Mouse (Mus musculus) heart, embryonic 15.5 days (tissue): Measurements from ENCODE around the gene Soga1. TPM values are rescaled to one million over a fixed set of nuclear protein-coding genes. Genes with fewer than 3 reads are reported as not detected.

Source experiments
- ATAC-seq: fragments of 200-750 bp; cut with Nextera tagmentation; replicated peaks from 2 replicates; pipeline ENCODE4 v1.8.0; 2017; ENCODE audit warnings: low read depth, moderate TSS enrichment; ENCODE audit not compliant: insufficient number of reproducible peaks, insufficient read depth, low FRiP score
- H3K27ac ChIP-seq: fragments of 300-500 bp; sonication (generic); 2 replicates; pipeline ENCODE4 v1.5.1; 2015; ENCODE audit warnings: mild to moderate bottlenecking, inconsistent platforms
- H3K27me3 ChIP-seq: fragments of 300-500 bp; sonication (generic); 2 replicates; pipeline ENCODE4 v1.6.1; 2015; ENCODE audit warnings: inconsistent platforms
- H3K36me3 ChIP-seq: fragments of 300-500 bp; sonication (generic); 2 replicates; pipeline ENCODE4 v1.6.1; 2015; ENCODE audit warnings: mild to moderate bottlenecking, inconsistent platforms
- H3K4me1 ChIP-seq: fragments of 300-500 bp; sonication (generic); replicated peaks from 2 replicates; pipeline ENCODE4 v1.6.1; 2015; ENCODE audit warnings: inconsistent platforms
- H3K4me2 ChIP-seq: fragments of 300-500 bp; sonication (generic); 2 replicates; pipeline ENCODE4 v1.6.1; 2015; ENCODE audit warnings: inconsistent platforms, mild to moderate bottlenecking, moderate library complexity
- H3K4me3 ChIP-seq: fragments of 300-500 bp; sonication (generic); 2 replicates; pipeline ENCODE4 v1.5.1; 2015; ENCODE audit warnings: mild to moderate bottlenecking, inconsistent platforms
- H3K9ac ChIP-seq: fragments of 300-500 bp; sonication (generic); 2 replicates; pipeline ENCODE4 v1.6.1; 2015; ENCODE audit warnings: mild to moderate bottlenecking, inconsistent platforms
- H3K9me3 ChIP-seq: fragments of 300-500 bp; sonication (generic); replicated peaks from 2 replicates; pipeline ENCODE4 v1.6.1; 2016; ENCODE audit warnings: inconsistent platforms
- WGBS: fragments of 180-500 bp; shearing (Covaris S2); methylation state at CpG from one replicate; pipeline ENCODE4 v1.1.7; 2015; ENCODE audit warnings: mixed read lengths; 5-methylcytosine and 5-hydroxymethylcytosine counted together
- polyA plus RNA-seq: library from polyadenylated mRNA; unstranded; fragments of >200 nt; fragmentation: Nextera tagmentation; extraction: Ambion mirVana; gene quantifications from 2 replicates; pipeline ENCODE4 v1.2.1, GENCODE M21; 2015

Gene Soga1
- polyA plus RNA-seq, 1 experiment from 2014 or later = 1.7 TPM

DNA sequence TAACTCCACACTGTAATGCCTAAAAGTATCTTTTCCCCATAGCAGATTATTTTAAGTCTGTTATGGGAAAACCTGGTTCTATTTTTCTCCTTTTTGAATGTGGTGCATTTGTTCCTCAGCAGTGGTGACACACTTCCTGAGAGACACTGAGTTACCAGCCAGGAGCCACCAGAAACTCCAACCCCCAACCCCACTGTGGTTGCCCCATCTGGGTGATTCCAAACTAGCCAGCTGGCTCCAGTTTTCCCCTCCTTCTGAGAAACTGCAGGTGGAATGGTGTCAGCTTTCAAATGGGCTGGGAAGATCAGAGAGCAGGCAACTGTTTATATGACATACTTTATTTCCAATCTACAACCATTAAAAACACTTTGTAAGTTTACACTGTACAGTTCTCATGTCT is 68.9 kb downstream of the Soga1 start:
- Histone ChIP-seq H3K4me3 (no peak overlapping the region), H3K36me3 (peaks cover 2% of the 10 kb centered on the region; the same call in 1 of the 2 replicates), H3K4me2 (no peak overlapping the region), H3K9me3 (no peaks in the 10 kb centered on the region), H3K27ac (no peak overlapping the region), H3K9ac (no peak overlapping the region), H3K4me1 (peaks cover 18% of the 10 kb centered on the region), H3K27me3 (no peaks in the 10 kb centered on the region)
- no peak for ATAC-seq

DNA sequence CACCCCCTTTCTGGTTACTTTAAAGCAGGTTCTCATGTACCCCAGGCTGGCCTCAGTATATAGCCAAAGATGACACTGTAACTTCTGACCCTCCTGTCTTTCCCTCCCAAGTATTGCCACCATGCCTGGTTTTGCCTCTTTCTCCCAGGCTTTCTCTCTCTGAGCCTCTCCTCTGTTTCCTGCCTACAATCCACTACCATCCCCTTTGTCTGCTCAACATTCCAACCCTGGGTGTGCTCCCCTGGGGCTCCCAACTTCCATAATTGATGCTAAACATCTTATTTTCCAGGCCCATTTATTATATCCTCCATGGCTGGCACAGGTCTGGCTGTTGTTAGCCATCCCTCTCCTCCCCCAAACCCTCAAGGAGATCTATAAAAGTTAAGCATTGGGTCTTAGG is 70.5 kb downstream of the Soga1 start:
- Histone ChIP-seq H3K27me3 (no peaks in the 10 kb centered on the region), H3K36me3 (peaks cover 15% of the 10 kb centered on the region)

DNA sequence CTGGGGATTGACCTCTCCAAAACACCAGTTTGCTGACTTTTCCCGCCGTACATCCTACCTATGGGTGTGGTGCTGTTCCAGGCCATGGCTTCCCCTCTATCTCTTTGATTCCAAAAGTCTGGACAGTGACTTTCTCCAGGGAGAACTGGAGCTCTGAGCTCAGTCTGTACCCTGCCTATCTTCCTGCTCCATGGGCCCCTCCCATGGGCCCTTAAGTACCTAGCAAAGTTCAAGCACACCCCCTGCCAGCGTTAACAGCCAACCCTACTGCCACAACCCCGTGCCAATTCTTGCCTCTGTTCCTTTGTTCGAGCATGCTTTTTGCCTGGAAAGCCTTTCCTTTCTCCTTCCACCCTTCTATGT is 71.8 kb downstream of the Soga1 start:
- Histone ChIP-seq H3K9me3 (no peaks in the 10 kb centered on the region), H3K4me1 (peaks cover 16% of the 10 kb centered on the region), H3K4me3 (peak overlapping the region; percentile 73), H3K27ac (peak overlapping the region; percentile 76), H3K27me3 (no peaks in the 10 kb centered on the region), H3K36me3 (peaks cover 22% of the 10 kb centered on the region), H3K4me2 (peak overlapping the region; percentile 83), H3K9ac (peak overlapping the region; percentile 71)
- 29% methylated on average over 5 of the region's 5 CpGs for WGBS
- peak; percentile 37 for ATAC-seq

More for the DNA sequence above, 70.5 kb downstream of the Soga1 start:
- H3K9ac ChIP-seq = no peak overlapping the region
- no peak overlapping the region for H3K4me2 ChIP-seq
- H3K4me1 ChIP-seq = peaks cover 18% of the 10 kb centered on the region
- no peaks in the 10 kb centered on the region for H3K9me3 ChIP-seq
- ATAC-seq = no peak
- no peak overlapping the region for H3K4me3 ChIP-seq
- no peak overlapping the region for H3K27ac ChIP-seq

DNA sequence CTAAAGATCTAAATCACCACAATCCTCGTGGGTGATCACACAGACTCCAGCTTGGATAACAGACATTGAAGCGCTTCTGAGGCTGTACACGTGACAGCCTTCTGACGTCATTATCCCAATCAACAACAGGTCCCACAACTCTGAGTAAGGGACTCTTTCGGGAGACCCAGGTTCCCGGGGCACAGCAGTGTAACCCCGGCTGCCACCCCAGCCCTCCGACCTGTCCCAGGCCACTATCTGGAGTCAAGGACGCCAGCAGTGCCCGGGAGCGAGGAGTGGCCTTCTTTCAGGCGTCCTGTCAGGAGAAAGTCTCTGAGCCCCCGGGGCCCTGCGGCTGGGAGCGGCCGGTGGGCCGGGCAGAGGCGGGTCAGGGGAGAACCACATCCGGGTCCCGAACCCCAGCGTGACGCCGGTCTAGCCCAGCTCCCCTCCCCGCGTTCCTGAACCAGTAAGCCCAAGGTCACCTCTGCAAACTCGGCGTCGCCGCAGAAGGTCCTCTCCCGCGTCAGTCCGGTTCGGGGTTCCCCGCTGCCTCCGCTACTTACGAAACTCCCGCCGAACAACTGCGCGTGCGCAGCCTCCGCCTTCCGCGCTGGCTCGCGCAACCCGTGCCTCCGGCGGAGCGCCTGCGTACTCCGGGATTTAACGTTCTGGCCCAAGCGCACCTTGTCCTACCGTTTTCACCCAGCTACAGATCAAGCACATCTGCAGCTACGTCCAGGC is 72.4 kb downstream of the Soga1 start, which contains the start of gene Dsn1:
Gene Dsn1 (minus strand): TSS at position 644 of the 723 bp plus-strand sequence.
- WGBS = under 1% methylated on average over 55 of the region's 56 CpGs
- Histone ChIP-seq H3K9me3 (no peaks in the 10 kb centered on the region), H3K4me3 (peak within 1 kb of the TSS; percentile 73), H3K27ac (peak within 1 kb of the TSS; percentile 76), H3K36me3 (peaks cover 23% of the 10 kb centered on the region), H3K4me2 (peak within 1 kb of the TSS; percentile 83), H3K27me3 (no peaks in the 10 kb centered on the region), H3K4me1 (peaks cover 16% of the 10 kb centered on the region), H3K9ac (peak within 1 kb of the TSS; percentile 71)
- peak; percentile 83 for ATAC-seq

DNA sequence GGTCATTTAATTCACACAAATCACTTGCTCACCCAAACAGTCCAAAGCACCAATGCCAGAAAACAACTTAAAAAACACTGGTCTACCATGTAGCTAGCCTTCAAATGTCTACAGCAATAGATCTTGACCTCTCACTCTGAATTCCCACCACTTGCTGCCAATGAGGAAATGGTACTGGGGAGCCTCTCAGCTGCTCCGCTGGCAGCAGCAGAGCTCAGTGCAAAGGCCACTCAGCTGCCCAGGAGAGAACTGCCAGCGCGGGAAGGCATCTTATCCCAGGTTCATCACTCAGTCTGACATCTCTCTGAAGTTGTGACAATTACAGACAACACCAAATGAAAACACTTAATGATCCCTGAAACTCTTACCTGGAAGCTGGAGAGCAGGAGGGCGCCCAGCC is 76.7 kb downstream of the Soga1 start:
- WGBS = 85% methylated on average over 4 of the region's 4 CpGs
- no peak for ATAC-seq
- Histone ChIP-seq H3K4me2 (no peak overlapping the region), H3K9me3 (no peaks in the 10 kb centered on the region), H3K9ac (no peak overlapping the region), H3K27me3 (no peaks in the 10 kb centered on the region), H3K36me3 (peaks cover 57% of the 10 kb centered on the region), H3K4me1 (peaks cover 9% of the 10 kb centered on the region), H3K4me3 (no peak overlapping the region), H3K27ac (no peak overlapping the region)

DNA sequence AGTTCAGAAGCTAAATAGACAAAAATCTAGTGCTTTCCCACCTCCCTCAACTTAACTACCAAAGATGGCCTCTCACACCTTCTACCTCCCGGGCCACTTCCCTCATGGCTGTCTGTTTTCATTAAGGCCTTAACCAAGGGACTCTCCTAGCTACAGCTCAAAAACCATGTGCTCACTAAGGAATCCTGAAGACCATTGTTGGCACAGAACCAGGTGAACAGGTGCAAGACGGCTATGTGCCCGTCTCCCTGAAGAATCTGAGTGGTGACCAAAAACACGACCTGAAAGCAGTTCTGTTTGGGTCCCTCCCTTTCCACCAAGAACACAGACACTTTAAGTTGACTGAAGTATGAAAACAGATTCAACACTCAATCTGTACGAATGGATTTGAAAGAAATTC is 80.8 kb downstream of the Soga1 start:
- ATAC-seq = no peak
- no peaks in the 10 kb centered on the region for H3K27me3 ChIP-seq
- no peak overlapping the region for H3K27ac ChIP-seq
- no peak overlapping the region for H3K4me3 ChIP-seq
- H3K36me3 ChIP-seq = peaks cover 65% of the 10 kb centered on the region
- no peak overlapping the region for H3K9ac ChIP-seq
- no peaks in the 10 kb centered on the region for H3K4me1 ChIP-seq
- 88% methylated on average over 5 of the region's 5 CpGs for WGBS
- H3K4me2 ChIP-seq = no peak overlapping the region
- H3K9me3 ChIP-seq = no peaks in the 10 kb centered on the region

DNA sequence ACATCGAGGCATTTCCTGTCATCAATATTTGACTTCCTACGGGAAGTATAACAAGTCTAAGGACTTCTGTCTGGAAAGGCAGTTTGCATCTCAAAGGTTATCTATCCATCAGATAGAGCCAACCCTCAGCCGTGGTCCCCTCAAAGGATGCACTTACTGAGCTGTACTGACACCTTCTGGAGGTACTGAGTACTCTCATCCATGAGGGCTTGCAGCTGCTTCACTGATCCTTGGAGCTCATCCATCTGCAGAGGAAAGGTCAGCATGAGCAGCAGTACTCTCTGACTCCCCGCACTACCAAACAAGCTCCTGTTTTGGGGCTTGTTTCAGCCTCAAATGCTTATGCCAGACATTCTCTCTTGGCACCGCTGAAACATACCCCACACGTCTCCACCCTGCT is 82.5 kb downstream of the Soga1 start:
- no peaks in the 10 kb centered on the region for H3K27me3 ChIP-seq
- no peak overlapping the region for H3K9ac ChIP-seq
- H3K4me1 ChIP-seq = no peaks in the 10 kb centered on the region
- no peak overlapping the region for H3K4me2 ChIP-seq
- H3K4me3 ChIP-seq = no peak overlapping the region
- no peak for ATAC-seq
- H3K36me3 ChIP-seq = peaks cover 59% of the 10 kb centered on the region
- H3K27ac ChIP-seq = no peak overlapping the region
- no peaks in the 10 kb centered on the region for H3K9me3 ChIP-seq
- 65% methylated on average over 6 of the region's 6 CpGs for WGBS

DNA sequence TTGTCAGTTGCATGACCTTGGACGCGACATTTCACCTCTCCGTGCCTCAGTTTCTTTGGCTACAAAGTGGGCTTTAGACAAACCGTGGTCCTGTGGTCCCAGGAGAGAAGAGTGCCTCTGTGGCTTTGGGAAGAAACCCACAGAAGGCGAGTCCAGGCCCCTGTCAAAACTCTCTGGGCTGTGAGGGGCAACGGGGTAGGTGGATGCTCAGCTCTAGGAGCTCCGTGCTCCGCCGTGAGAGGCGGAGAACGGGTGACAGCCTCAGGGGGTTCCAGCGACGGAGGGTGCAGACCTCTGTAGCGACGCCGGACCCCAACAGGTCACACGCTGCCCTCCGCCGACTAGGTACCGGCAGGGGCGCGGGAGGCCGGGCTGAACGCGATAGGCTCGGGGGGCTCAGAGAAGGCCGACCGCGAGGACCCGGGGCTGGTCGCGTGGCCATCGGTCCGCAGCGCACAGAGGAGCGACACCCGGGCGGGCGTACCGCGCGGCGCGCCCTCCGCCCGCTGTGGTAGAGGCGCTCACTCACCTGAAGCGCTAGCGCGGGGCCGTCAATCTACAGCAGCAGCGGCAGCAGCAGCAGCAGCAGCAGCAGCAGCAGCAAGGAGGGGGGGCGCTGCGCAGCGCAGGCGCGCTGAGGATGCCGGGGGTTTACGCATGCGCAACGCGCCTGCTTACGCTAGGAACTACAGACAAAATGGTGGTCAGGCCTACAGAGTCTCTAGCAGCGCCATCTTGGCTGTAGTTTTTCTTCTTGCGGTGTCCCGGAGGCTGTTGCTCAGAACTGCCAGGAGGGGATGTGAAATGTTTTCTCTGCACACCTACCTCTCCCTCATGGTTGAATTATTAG is 87.4 kb downstream of the Soga1 start, which contains the start of gene Ndrg3:
Gene Ndrg3 (minus strand): TSS at position 587 of the 850 bp plus-strand sequence.
- H3K27ac ChIP-seq = peak within 1 kb of the TSS; percentile 74
- no peaks in the 10 kb centered on the region for H3K27me3 ChIP-seq
- WGBS = under 1% methylated on average over 66 of the region's 66 CpGs
- peak; percentile 95 for ATAC-seq
- peak within 1 kb of the TSS; percentile 85 for H3K9ac ChIP-seq
- no peaks in the 10 kb centered on the region for H3K9me3 ChIP-seq
- peak within 1 kb of the TSS; percentile 79 for H3K4me3 ChIP-seq
- peak within 1 kb of the TSS; percentile 72 for H3K4me2 ChIP-seq
- H3K36me3 ChIP-seq = peaks cover 19% of the 10 kb centered on the region
- H3K4me1 ChIP-seq = peaks cover 20% of the 10 kb centered on the region

DNA sequence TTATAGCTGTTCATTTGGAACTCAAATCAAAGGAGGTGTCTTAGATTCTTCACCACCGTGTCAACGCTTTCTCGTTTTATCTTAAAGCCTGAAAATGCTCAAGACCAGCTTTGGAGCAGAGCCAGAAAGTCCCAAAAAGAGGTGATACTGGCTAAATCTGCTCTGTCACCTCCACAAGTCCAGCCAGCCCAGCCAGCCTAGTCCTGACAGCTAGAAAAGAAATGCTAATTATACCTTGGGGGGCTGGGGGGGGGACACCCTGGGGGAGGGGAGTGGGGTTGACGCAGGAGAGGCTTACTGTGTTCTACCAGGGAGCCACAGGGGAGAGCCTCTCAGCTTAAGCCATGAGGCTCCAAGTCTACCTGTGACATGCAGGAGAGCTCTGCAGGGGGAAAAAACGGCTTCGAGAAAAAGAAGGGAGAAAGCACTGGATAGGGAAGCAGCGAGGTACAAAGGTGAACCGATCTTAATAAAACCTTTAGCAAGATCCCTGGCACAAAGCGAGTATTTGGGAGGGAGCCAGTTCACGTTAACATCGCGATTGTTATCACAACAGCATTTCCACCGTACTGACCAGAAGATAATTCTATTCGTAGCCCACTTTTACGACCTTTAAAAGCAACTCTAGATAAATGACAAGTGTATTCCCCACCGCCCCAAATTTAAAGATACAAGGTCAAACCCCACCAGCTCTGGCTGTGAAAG is 88.2 kb downstream of the Soga1 start:
- Histone ChIP-seq H3K27ac (peak overlapping the region; percentile 74), H3K4me1 (peaks cover 20% of the 10 kb centered on the region), H3K9me3 (no peaks in the 10 kb centered on the region), H3K27me3 (no peaks in the 10 kb centered on the region), H3K9ac (peak overlapping the region; percentile 85), H3K36me3 (peaks cover 11% of the 10 kb centered on the region; the same call in 1 of the 2 replicates), H3K4me2 (peak overlapping the region; percentile 72), H3K4me3 (peak overlapping the region; percentile 79)
- 6% methylated on average over 16 of the region's 16 CpGs for WGBS
- ATAC-seq = no peak

DNA sequence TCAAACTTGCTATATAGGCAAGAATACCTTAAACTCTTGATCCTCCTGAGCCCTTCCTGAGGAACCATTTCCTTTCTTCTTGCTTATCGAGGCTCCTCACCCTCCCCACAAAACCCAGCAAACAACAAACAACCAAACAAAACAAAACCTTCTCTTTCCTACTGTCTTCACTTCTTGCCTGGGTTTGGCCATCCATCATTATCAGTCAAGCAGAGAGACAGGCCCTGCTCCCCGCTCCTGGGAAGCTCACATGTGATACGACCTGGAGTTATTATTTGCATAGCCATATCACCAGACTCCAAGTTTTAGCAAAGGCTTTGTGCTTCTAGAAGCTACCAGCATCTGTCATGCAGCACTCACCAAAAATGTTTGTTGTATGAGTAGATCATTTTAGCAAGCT is 91.7 kb downstream of the Soga1 start:
- no peak overlapping the region for H3K9ac ChIP-seq
- no peak overlapping the region for H3K27ac ChIP-seq
- WGBS = 47% methylated on average over 3 of the region's 3 CpGs
- H3K27me3 ChIP-seq = no peaks in the 10 kb centered on the region
- ATAC-seq = no peak
- H3K36me3 ChIP-seq = no peaks in the 10 kb centered on the region
- H3K4me2 ChIP-seq = no peak overlapping the region
- H3K4me1 ChIP-seq = peaks cover 28% of the 10 kb centered on the region
- H3K4me3 ChIP-seq = no peak overlapping the region
- no peaks in the 10 kb centered on the region for H3K9me3 ChIP-seq

DNA sequence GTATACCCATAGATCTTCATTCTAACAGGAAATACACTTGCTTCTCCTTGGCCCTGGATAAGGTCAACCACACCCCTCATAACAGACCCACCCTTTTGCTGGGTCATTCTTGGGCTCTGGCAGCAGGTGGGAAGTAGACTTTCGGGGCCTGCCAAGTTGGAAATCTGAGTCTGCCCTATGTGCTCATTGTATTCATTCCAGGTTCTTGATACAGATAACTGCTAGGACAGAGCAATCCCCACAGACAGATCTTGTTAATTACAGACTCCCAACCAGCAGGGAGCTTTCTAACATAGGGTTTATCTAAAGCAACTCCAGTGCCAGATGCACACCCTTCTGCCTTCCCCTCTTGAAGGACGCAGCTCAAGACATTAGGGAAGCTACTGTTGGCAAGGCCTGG is 96.2 kb downstream of the Soga1 start:
- Histone ChIP-seq H3K27me3 (no peaks in the 10 kb centered on the region), H3K9me3 (no peaks in the 10 kb centered on the region), H3K4me2 (no peak overlapping the region), H3K36me3 (no peaks in the 10 kb centered on the region), H3K4me3 (no peak overlapping the region), H3K9ac (no peak overlapping the region), H3K4me1 (peaks cover 13% of the 10 kb centered on the region), H3K27ac (peak overlapping the region; percentile 73)
- 0 out of 2 replicates have a peak, but pooled peaks have one; percentile 43 for ATAC-seq
- WGBS = 27% methylated on average over 2 of the region's 2 CpGs
